Mouse (Mus musculus) embryonic facial prominence, embryonic 11.5 days (tissue): Measurements from ENCODE around the gene Colgalt2. TPM values are rescaled to one million over a fixed set of nuclear protein-coding genes. Genes with fewer than 3 reads are reported as not detected.

ENCODE experiments used
- ATAC-seq: fragments of 200-750 bp; cut with Nextera tagmentation; replicated peaks from 2 replicates; pipeline ENCODE4 v1.8.0; 2017; ENCODE audit warnings: low read depth; ENCODE audit not compliant: insufficient number of reproducible peaks, low FRiP score, low TSS enrichment
- DNase-seq: peaks from one replicate; pipeline ENCODE4 v3.0.0-alpha.2; 2015; ENCODE audit warnings: low spot score
- H3K27ac ChIP-seq: fragments of 300-500 bp; sonication (generic); replicated peaks from 2 replicates; pipeline ENCODE4 v1.5.1; 2014; ENCODE audit warnings: mild to moderate bottlenecking, low read depth, low read length, control low read depth
- H3K27me3 ChIP-seq: fragments of 300-500 bp; sonication (generic); 2 replicates; pipeline ENCODE4 v1.6.1; 2014; ENCODE audit warnings: mild to moderate bottlenecking, low read length, moderate library complexity, mixed read lengths; ENCODE audit not compliant: control insufficient read depth, insufficient read depth
- H3K36me3 ChIP-seq: fragments of 300-500 bp; sonication (generic); replicated peaks from 2 replicates; pipeline ENCODE4 v1.6.1; 2014; ENCODE audit warnings: low read depth, mild to moderate bottlenecking, low read length, moderate library complexity, mixed read lengths; ENCODE audit not compliant: control insufficient read depth, insufficient read depth
- H3K4me1 ChIP-seq: fragments of 300-500 bp; sonication (generic); 2 replicates; pipeline ENCODE4 v1.6.1; 2014; ENCODE audit warnings: low read length, mixed read lengths; ENCODE audit not compliant: control insufficient read depth, insufficient read depth
- H3K4me2 ChIP-seq: fragments of 300-500 bp; sonication (generic); 2 replicates; pipeline ENCODE4 v1.6.1; 2014; ENCODE audit warnings: low read depth, mild to moderate bottlenecking, control low read depth, low read length, moderate library complexity
- H3K4me3 ChIP-seq: fragments of 300-500 bp; sonication (generic); 2 replicates; pipeline ENCODE4 v1.5.1; 2014; ENCODE audit warnings: low read depth, low read length, control low read depth
- H3K9ac ChIP-seq: fragments of 300-500 bp; sonication (generic); replicated peaks from 2 replicates; pipeline ENCODE4 v1.6.1; 2014; ENCODE audit warnings: mild to moderate bottlenecking, control low read depth, low read length
- H3K9me3 ChIP-seq: fragments of 300-500 bp; sonication (generic); replicated peaks from 2 replicates; pipeline ENCODE4 v1.6.1; 2016; ENCODE audit warnings: mild to moderate bottlenecking, low read length, inconsistent platforms, mixed read lengths; ENCODE audit not compliant: control insufficient read depth
- WGBS: fragments of 180-500 bp; shearing (Covaris S2); extraction: QIAGEN DNeasy Blood & Tissue Kit; methylation state at CpG from one replicate; pipeline ENCODE4 v1.1.7; 2014; 5-methylcytosine and 5-hydroxymethylcytosine counted together
- polyA plus RNA-seq: library from polyadenylated mRNA; unstranded; fragments of >200 nt; fragmentation: Nextera tagmentation; extraction: Ambion mirVana; gene quantifications from 2 replicates; pipeline ENCODE4 v1.2.1, GENCODE M21; 2014

The Colgalt2 gene
- polyA plus RNA-seq, 1 experiment from 2014 or later = 2.7 TPM

DNA sequence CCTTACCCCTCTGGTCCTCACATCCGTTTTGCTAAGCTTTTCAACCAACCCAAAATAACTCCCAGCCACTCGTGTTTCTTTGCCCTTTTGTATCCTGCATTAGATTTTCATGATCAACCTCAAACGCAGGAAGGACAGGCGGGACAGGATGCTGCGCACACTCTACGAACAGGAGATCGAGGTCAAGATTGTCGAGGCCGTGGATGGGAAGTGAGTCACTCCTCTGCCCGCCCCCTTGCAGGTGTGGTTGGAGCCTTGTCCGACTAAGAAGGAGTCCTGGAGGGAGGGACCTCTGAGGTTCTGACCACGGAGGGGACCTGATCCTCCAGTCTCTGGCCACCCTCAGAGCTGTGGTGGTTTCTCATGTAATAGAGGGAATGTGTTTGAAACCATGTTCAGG is 100.2 kb downstream of the Colgalt2 start:
- Histone ChIP-seq H3K9ac (no peak overlapping the region), H3K27me3 (no peaks in the 10 kb centered on the region), H3K9me3 (no peaks in the 10 kb centered on the region), H3K4me2 (no peak overlapping the region), H3K36me3 (no peaks in the 10 kb centered on the region), H3K27ac (no peak overlapping the region), H3K4me1 (no peaks in the 10 kb centered on the region), H3K4me3 (no peak overlapping the region)
- no peak for ATAC-seq
- no peak for DNase-seq
- WGBS = 79% methylated on average over 12 of the region's 12 CpGs

DNA sequence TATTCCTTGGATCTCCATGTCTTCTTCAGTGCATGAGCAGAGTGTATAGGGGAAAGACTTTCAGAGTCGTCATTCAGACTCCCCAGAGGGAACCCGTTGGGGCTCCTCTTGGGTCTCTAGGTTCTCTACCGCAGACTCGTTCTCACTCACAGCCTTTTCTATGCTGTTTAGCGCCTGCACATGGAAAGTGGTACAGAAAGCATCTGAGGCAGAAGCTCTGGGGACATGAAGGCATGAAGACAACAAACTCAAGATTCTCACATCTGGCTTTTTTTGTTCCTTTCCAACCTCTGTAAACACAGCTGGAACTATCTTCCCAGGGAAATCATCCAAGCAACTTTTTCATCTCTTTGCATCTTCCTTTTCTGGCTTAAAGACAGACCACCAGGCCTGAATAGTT is 106.5 kb downstream of the Colgalt2 start:
- Histone ChIP-seq H3K4me2 (no peak overlapping the region), H3K27me3 (no peaks in the 10 kb centered on the region), H3K9ac (no peak overlapping the region), H3K4me3 (no peak overlapping the region), H3K27ac (no peak overlapping the region), H3K36me3 (no peaks in the 10 kb centered on the region), H3K9me3 (no peaks in the 10 kb centered on the region), H3K4me1 (no peaks in the 10 kb centered on the region)
- ATAC-seq (no peak), DNase-seq (no peak)
- WGBS = 94% methylated on average over 5 of the region's 5 CpGs

- WGBS = 93% methylated on average over 7 of the region's 7 CpGs
- Histone ChIP-seq H3K27ac (no peak overlapping the region), H3K9ac (no peak overlapping the region), H3K4me1 (no peaks in the 10 kb centered on the region), H3K4me2 (no peak overlapping the region), H3K4me3 (no peak overlapping the region), H3K9me3 (no peaks in the 10 kb centered on the region), H3K27me3 (no peaks in the 10 kb centered on the region), H3K36me3 (no peaks in the 10 kb centered on the region)
- DNase-seq (no peak), ATAC-seq (no peak)
Measured at GRCm38 (mm10) chr1:152506726-152507125, 107.1 kb downstream of the Colgalt2 start.

GRCm38 (mm10) chr1:152508481-152509220 is 109.0 kb downstream of the Colgalt2 start:
- DNase-seq (no peak), ATAC-seq (no peak)
- no peak overlapping the region for H3K4me3 ChIP-seq
- H3K36me3 ChIP-seq = no peaks in the 10 kb centered on the region
- H3K27ac ChIP-seq = no peak overlapping the region
- no peaks in the 10 kb centered on the region for H3K4me1 ChIP-seq
- H3K27me3 ChIP-seq = no peaks in the 10 kb centered on the region
- no peak overlapping the region for H3K9ac ChIP-seq
- no peaks in the 10 kb centered on the region for H3K9me3 ChIP-seq
- 89% methylated on average over 11 of the region's 11 CpGs for WGBS
- no peak overlapping the region for H3K4me2 ChIP-seq

DNA sequence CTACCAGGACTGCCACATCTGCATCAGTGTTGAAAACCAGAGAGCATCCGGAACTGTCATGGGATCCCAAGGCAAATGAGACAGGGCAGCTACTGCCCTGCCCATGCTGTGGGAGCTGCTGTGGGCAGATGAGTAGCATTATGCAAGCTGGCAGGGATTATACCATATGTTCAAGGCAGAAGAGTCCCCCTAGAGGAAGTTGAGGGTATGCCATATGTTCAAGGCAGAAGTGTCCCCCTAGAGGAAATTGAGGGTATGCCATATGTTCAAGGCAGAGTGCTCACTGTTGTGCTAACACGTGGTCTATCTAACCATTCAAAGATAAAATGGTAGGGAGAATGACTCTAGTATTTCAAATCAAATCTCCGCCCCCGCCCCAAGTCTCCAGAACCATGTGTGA is 111.6 kb downstream of the Colgalt2 start:
- no peaks in the 10 kb centered on the region for H3K27me3 ChIP-seq
- H3K36me3 ChIP-seq = no peaks in the 10 kb centered on the region
- no peak overlapping the region for H3K27ac ChIP-seq
- no peak overlapping the region for H3K9ac ChIP-seq
- ATAC-seq (no peak), DNase-seq (peak; percentile 56)
- H3K4me3 ChIP-seq = no peak overlapping the region
- H3K4me1 ChIP-seq = no peaks in the 10 kb centered on the region
- no peaks in the 10 kb centered on the region for H3K9me3 ChIP-seq
- 74% methylated on average over 4 of the region's 4 CpGs for WGBS
- H3K4me2 ChIP-seq = no peak overlapping the region

- no peaks in the 10 kb centered on the region for H3K9me3 ChIP-seq
- no peaks in the 10 kb centered on the region for H3K4me1 ChIP-seq
- DNase-seq (no peak), ATAC-seq (no peak)
- 63% methylated on average over 4 of the region's 4 CpGs for WGBS
- no peak overlapping the region for H3K9ac ChIP-seq
- H3K36me3 ChIP-seq = no peaks in the 10 kb centered on the region
- no peak overlapping the region for H3K27ac ChIP-seq
- H3K4me2 ChIP-seq = no peak overlapping the region
- H3K27me3 ChIP-seq = no peaks in the 10 kb centered on the region
- no peak overlapping the region for H3K4me3 ChIP-seq
Measured at GRCm38 (mm10) chr1:152514256-152514655, 114.6 kb downstream of the Colgalt2 start.

DNA sequence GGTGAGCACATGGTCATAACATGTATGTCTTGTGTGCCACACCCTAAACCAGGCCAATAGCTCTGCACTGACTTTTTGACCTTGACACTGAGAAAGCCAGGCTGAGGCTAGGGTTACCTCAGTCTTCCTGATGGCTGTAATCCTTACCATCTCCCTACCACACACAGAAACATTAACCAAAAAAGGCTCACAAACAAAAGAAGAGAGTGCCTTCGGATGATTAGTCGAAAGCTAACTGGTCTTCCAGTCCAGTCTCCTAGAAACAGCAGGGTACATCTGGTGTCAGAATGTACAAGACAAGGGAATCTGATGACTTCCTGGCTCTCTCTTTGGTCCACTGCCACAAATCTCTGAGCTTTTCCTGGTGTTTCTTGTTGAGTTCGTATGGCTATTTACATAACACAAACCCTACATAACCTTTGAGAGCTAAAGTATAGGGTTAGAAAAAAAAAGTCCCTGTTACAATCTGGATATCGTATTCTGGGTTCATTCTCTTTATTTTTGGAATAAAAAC is 117.5 kb downstream of the Colgalt2 start:
- 86% methylated on average over 4 of the region's 4 CpGs for WGBS
- no peak for DNase-seq
- no peaks in the 10 kb centered on the region for H3K27me3 ChIP-seq
- no peak overlapping the region for H3K9ac ChIP-seq
- H3K9me3 ChIP-seq = no peaks in the 10 kb centered on the region
- no peaks in the 10 kb centered on the region for H3K4me1 ChIP-seq
- H3K4me3 ChIP-seq = no peak overlapping the region
- no peaks in the 10 kb centered on the region for H3K36me3 ChIP-seq
- ATAC-seq = no peak
- no peak overlapping the region for H3K4me2 ChIP-seq
- no peak overlapping the region for H3K27ac ChIP-seq

- Histone ChIP-seq H3K36me3 (no peaks in the 10 kb centered on the region), H3K27ac (no peak overlapping the region), H3K4me3 (no peak overlapping the region), H3K4me2 (no peak overlapping the region), H3K4me1 (no peaks in the 10 kb centered on the region), H3K9me3 (no peaks in the 10 kb centered on the region), H3K27me3 (no peaks in the 10 kb centered on the region), H3K9ac (no peak overlapping the region)
- WGBS = 94% methylated on average over 8 of the region's 8 CpGs
- ATAC-seq (no peak), DNase-seq (no peak)
Measured at GRCm38 (mm10) chr1:152518971-152519370, 119.3 kb downstream of the Colgalt2 start.
